Comparison of ENCODE assay signal across 11 mouse cellular contexts in genomic region chr3:106131690-106132089, GRCm38 (mm10). TPM values are rescaled to one million over a fixed set of nuclear protein-coding genes. Genes with fewer than 3 reads are reported as not detected.
DNase-seq lines count a peak whose midpoint lies in the region; ATAC-seq lines count a peak whose summit lies in the region.
"Had no signal": no experiment of that assay in that cellular context is flagged by ENCODE, and none has a peak within 500 bp of the region (broad histone marks: within the 10 kb centered on the region; RNA-seq: fewer than 3 reads in every experiment).

No protein-coding gene starts in this region.

- H3K9me3 ChIP-seq in hindbrain, embryonic 16.5 days (ENCODE audit: control insufficient read depth, low read length), result no peaks in the 10 kb centered on the region
- no peaks in the 10 kb centered on the region for H3K9me3 ChIP-seq in kidney, embryonic 14.5 days (ENCODE audit: control insufficient read depth, low read length)
- H3K9me3 ChIP-seq: embryonic facial prominence, embryonic 15.5 days had no signal

- WGBS in hindbrain, embryonic 16.5 days, result 71% methylated on average over 5 of the region's 5 CpGs
- WGBS in kidney, embryonic 14.5 days, result 78% methylated on average over 5 of the region's 5 CpGs

- no peaks in the 10 kb centered on the region for H3K27me3 ChIP-seq in hindbrain, embryonic 16.5 days (replicated peaks; ENCODE audit: control insufficient read depth, insufficient read depth, low read length)
- no peaks in the 10 kb centered on the region for H3K27me3 ChIP-seq in kidney, embryonic 14.5 days (ENCODE audit: control insufficient read depth, insufficient read depth, low read length)
- H3K27me3 ChIP-seq: embryonic facial prominence, embryonic 15.5 days had no signal

- H3K27ac ChIP-seq in hindbrain, embryonic 16.5 days (ENCODE audit: low read depth, low read length), result no peak overlapping the region
- H3K27ac ChIP-seq in kidney, embryonic 14.5 days (ENCODE audit: low read depth, low read length), result no peak overlapping the region
- H3K27ac ChIP-seq: embryonic facial prominence, embryonic 15.5 days had no signal

- H3K4me1 ChIP-seq in hindbrain, embryonic 16.5 days (ENCODE audit: control insufficient read depth, insufficient read depth, low read depth, low read length), result no peaks in the 10 kb centered on the region
- H3K4me1 ChIP-seq in kidney, embryonic 14.5 days (ENCODE audit: control insufficient read depth, insufficient read depth, low read length), result no peaks in the 10 kb centered on the region
- H3K4me1 ChIP-seq: embryonic facial prominence, embryonic 15.5 days had no signal

- H3K36me3 ChIP-seq in hindbrain, embryonic 16.5 days (ENCODE audit: control insufficient read depth, insufficient read depth, low read length), result no peaks in the 10 kb centered on the region
- no peaks in the 10 kb centered on the region for H3K36me3 ChIP-seq in kidney, embryonic 14.5 days (ENCODE audit: control insufficient read depth, insufficient read depth, low read length)
- H3K36me3 ChIP-seq: embryonic facial prominence, embryonic 15.5 days had no signal

- H3K9ac ChIP-seq in hindbrain, embryonic 16.5 days (ENCODE audit: low read depth, low read length), result no peak overlapping the region
- H3K9ac ChIP-seq in kidney, embryonic 14.5 days (ENCODE audit: low read depth, low read length), result no peak overlapping the region
- H3K9ac ChIP-seq: embryonic facial prominence, embryonic 15.5 days had no signal

- no peak overlapping the region for H3K4me2 ChIP-seq in hindbrain, embryonic 16.5 days (ENCODE audit: low read length)
- no peak overlapping the region for H3K4me2 ChIP-seq in kidney, embryonic 14.5 days (replicated peaks; ENCODE audit: low read depth, low read length)
- H3K4me2 ChIP-seq: embryonic facial prominence, embryonic 15.5 days had no signal

- peak; percentile 97 for ATAC-seq in hindbrain, embryonic 16.5 days
- ATAC-seq in inflammation-experienced regulatory T-cells, adult 6 months, result no peak
- ATAC-seq in kidney, embryonic 14.5 days (ENCODE audit: low FRiP score, low TSS enrichment), result no peak

- DNase-seq in Muller cell, postnatal 12 days (ENCODE audit: inconsistent ontology term), result peak; percentile 95
- DNase-seq in cerebellum, adult 8-10 months, result peak; percentile 94
- peak; percentile 49 to 89 for DNase-seq in left cerebral cortex, postnatal 25 days (ENCODE audit: low spot score in 2 of 2)
- no peak for DNase-seq in thymus, adult 18-20 months
- no peak for DNase-seq in kidney, postnatal 14 days

- no peak overlapping the region for H3K4me3 ChIP-seq in hindbrain, embryonic 16.5 days (ENCODE audit: low read length)
- H3K4me3 ChIP-seq in kidney, embryonic 14.5 days (ENCODE audit: low read length), result no peak overlapping the region
- H3K4me3 ChIP-seq: embryonic facial prominence, embryonic 15.5 days had no signal

- intact Hi-C loops in left cerebral cortex, postnatal 25 days (cut with DNase I), result no loop called here

RNA-seq across cellular contexts. Expression of gene Chia1, which starts 18.7 kb away (rescaled TPM):
- polyA plus RNA-seq in hindbrain, embryonic 16.5 days (2015; fragmentation: Nextera tagmentation; extraction: Ambion mirVana), result 1.4 and 1.8 TPM in 2 replicates
- total RNA-seq in left cerebral cortex, postnatal 25 days (2021), result under 1 TPM; 0.71 to 0.76 TPM
- under 1 TPM in 2 of 3 experiments, not detected in 1; 0.29 to 0.64 TPM for polyA plus RNA-seq in inflammation-experienced regulatory T-cells, adult 6 months (2017; shearing (Covaris generic))
- polyA plus RNA-seq in kidney, embryonic 14.5 days (2014; fragmentation: Nextera tagmentation; extraction: Ambion mirVana), result not detected in 2 replicates
- total RNA-seq: liver, adult 2 months; monocyte, adult 5-6 weeks had no signal
- polyA plus RNA-seq: liver, adult 2 months had no signal

RNA-seq across cellular contexts. Expression of gene Chil3, which starts 35.7 kb away (rescaled TPM):
- polyA plus RNA-seq in hindbrain, embryonic 16.5 days (2015; fragmentation: Nextera tagmentation; extraction: Ambion mirVana), result 0.16 TPM in 1 of 2 replicates, not detected in the other
- not detected for total RNA-seq in left cerebral cortex, postnatal 25 days (2021)
- not detected for polyA plus RNA-seq in inflammation-experienced regulatory T-cells, adult 6 months (2017; shearing (Covaris generic))
- not detected in 2 replicates for polyA plus RNA-seq in kidney, embryonic 14.5 days (2014; fragmentation: Nextera tagmentation; extraction: Ambion mirVana)
- polyA plus RNA-seq: embryonic facial prominence, embryonic 15.5 days had no signal

Comparison
In these comparisons a context has a peak if more than half of its experiments do, and no peak if none do; other contexts are left out.
1. DNase-seq: peak in Muller cell, postnatal 12 days (single experiment), cerebellum, adult 8-10 months (single experiment) and left cerebral cortex, postnatal 25 days (2 of 2); none in thymus, adult 18-20 months (0 of 2) and kidney, postnatal 14 days (single experiment).